Mouse (Mus musculus): ENCODE results near the gene Lamtor1.

The Lamtor1 gene

DNA sequence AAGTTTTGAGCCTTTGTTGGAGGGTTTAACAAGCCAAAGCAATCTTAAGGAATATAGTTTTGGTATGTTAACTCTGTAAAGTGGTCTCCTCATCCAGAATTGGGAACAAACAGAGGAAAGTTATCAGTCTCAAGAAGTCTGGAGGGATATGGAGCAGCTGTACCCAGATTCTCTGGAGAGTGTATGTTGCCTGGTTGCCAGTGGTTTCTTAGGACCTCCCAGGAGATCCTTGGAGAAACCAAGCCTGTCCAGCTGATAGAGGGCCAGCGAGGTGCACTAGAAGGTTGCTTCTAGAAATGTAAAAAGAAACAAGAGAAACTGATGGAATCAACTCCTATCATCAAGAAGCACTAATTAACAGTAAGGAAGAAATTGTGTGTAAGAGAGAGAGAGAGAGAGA, 45.9 kb downstream of the Lamtor1 start:
- ATAC-seq (ENCODE audit: insufficient number of reproducible peaks, low FRiP score, low TSS enrichment), result no peak

DNA sequence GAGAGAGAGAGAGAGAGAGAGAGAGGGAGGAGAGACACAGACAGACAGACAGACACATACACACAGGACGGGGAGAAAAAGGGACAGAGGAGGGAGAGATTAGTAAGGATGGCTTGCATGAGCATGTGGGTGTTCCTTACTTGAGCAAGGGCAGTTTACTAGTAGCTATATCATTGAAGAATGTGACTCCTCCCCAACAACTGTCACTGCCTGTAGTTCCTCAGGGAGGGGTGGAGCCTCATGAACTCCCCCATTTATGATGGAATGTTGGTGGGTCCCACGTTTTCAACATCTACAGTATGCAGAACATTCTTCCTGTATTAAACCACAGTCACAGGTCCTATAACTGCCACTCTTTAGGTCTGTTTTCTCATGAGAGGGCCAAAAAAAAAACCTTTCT, 46.4 kb downstream of the Lamtor1 start:
- no peak for ATAC-seq (ENCODE audit: insufficient number of reproducible peaks, low FRiP score, low TSS enrichment)

DNA sequence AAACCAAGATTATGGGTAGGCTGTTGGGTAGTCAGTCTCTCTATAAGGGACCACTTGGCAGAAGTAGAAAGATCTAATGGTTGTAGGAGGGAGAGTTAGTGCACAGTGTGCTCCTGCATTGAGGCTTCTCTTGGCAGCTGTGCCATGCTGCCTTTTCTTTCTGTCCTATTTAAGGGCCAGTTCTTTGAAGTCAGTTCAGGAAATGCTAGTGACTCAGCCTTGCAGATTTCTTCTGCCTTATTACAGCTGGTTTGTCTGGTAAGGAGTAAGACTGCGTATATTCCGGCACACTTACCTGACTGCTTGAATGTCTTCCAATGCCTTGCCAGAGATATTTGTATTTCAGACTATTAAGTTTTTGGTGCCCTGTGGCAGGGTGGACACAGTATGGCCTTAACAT, 48.5 kb downstream of the Lamtor1 start:
- ATAC-seq (ENCODE audit: insufficient number of reproducible peaks, low FRiP score, low TSS enrichment), result no peak

DNA sequence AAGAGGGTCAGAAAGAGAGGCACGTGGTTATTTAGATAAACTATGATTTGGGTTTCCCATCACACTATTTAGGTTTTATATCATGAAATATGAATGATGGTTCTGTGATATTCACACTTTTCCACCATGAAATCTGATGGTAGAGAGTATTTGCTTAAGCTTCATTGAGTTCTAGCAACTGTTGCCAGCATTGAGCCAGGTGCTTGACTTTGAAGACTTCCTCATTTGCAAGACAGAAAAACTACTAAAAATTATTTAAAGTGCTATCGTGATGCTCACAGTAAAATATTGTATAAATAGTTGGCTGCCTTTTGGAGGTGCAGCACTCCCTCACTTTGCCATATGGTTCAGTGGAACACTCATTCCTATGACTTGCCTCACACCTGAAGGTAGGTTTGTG, 49.6 kb downstream of the Lamtor1 start:
- no peak for ATAC-seq (ENCODE audit: insufficient number of reproducible peaks, low FRiP score, low TSS enrichment)

DNA sequence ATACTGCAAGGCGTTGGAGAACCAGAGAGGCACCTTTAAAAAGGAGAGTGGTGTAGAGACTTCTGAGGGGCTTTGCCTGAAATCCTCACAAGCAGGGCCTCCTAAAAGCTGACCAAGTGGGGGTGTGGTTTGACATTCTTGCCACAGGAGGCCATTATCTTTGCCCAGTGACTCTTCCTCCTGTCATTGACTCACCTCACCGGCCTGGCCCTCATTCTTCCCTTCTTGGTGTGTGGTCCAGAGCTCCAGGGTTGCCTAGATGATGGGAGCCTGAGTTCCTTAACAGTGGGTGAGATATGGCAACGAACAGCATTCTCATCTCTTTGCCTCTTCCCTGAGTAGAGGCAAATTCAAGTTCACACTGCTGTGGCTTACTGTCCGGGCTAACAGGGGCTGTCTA, 50.2 kb downstream of the Lamtor1 start:
- ATAC-seq (ENCODE audit: insufficient number of reproducible peaks, low FRiP score, low TSS enrichment), result no peak

DNA sequence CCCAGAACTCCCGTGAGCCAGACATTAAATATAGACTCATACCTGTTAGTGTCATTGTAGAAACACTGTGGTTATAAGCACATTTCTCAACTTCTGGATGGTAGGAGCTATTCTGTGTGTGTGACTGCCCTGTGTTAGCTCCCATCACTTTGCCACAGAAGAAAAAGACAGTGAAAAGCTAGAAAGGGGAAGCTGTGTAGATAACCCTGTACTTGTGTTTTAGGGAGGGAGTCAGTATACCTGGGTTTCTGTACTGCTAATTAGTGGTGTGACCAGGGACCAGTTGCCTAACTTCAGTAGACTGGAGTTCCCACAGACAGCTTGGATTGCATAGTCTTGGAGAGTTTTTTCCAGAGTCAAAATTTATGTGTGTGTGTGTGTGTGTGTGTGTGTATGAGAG, 50.8 kb downstream of the Lamtor1 start:
- ATAC-seq (ENCODE audit: insufficient number of reproducible peaks, low FRiP score, low TSS enrichment), result no peak

DNA sequence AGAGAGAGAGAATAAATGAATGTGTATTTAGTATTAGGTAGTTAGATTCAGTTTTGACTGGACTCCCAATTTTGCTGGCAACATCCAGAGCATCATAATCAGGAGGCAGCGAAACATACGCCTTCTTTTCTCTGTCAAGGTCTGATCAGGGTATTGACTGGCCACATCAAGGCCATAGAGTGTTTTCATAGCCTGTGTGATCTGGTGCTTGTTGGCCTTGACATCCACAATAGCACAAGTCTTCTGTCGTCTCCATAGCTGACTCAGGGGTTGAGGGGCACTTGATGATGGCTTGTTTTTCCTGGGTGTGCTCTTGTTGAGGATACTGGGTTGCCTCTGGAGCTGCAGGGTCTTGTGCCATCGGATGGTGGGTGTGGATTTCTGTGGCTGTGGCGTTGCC, 51.2 kb downstream of the Lamtor1 start:
- ATAC-seq (ENCODE audit: insufficient number of reproducible peaks, low FRiP score, low TSS enrichment), result no peak

DNA sequence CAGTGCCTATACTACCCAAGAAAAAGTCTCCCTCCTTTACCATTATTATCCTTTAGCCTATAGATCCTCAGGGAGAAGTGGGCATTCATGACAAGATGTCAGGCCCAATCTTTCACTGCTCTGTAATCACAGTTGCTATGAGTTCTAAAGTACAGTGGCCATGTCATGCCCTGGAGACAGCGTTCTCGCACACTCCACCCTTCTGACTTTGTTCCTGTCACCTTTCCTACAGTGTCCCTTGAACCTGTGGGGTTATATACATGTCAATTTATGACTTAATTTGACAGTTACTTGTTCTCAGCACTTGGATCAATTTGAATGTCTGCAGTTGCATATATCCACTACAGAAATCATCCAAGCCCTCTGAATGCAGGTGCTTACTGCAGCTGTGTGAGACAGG, 57.1 kb downstream of the Lamtor1 start:
- no peak for ATAC-seq (ENCODE audit: insufficient number of reproducible peaks, low FRiP score, low TSS enrichment)

DNA sequence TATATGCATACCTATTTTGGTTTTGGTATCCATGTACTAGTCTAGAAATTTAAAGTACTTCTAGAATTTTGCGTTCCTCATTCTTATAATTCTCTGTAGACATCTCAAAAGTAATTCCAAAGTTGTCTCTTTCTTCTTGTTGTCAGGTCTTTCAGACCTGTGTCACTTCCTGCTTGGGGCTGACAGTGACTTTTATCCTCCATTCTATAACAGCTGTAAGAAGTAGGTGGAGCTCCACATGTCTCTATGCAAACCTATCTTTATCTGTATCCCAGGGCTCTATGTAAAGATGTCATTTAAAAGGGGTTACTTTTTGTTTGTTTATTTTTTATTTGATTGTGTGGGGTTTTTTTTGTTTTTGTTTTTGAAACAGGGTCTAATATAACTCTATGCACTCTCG, 57.9 kb downstream of the Lamtor1 start:
- no peak for ATAC-seq (ENCODE audit: insufficient number of reproducible peaks, low FRiP score, low TSS enrichment)

DNA sequence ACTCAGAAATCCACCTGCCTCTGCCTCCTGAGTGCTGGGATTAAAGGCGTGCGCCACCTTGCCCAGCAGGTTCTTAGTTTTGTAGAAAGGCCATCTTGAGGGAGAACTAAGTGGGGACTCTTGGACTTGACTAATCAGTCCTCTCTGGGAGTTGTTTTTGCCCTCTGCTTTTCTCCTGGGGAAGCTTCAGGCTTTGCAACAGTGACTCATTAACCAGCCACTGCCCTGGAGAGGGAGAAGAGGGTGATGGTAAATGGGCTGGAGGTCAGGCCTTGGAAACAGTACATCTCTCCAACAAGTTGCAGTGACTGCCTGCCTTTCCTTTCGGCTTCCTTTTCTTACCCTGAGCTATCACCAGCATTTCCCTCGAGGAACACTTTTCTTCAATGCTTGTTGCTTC, 58.8 kb downstream of the Lamtor1 start:
- ATAC-seq (ENCODE audit: insufficient number of reproducible peaks, low FRiP score, low TSS enrichment), result no peak

DNA sequence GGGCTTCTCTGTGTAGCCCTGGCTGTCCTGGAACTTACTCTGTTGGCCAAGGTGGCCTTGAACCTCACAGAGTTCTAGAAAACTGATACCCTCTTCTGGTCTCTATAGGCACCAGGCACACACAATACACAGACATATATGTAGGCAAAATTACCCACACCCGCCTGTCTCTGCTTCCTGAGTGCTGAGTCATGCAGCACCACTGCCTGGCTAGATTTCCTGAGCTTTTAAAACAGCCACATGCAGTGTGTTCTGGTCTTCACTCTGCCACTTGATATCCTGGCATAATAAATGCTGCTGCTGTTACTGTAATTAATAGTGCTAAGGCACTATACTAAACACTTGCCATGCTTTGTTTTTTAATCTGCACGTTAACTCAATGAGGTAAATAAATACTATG, 59.9 kb downstream of the Lamtor1 start:
- no peak for ATAC-seq (ENCODE audit: insufficient number of reproducible peaks, low FRiP score, low TSS enrichment)

DNA sequence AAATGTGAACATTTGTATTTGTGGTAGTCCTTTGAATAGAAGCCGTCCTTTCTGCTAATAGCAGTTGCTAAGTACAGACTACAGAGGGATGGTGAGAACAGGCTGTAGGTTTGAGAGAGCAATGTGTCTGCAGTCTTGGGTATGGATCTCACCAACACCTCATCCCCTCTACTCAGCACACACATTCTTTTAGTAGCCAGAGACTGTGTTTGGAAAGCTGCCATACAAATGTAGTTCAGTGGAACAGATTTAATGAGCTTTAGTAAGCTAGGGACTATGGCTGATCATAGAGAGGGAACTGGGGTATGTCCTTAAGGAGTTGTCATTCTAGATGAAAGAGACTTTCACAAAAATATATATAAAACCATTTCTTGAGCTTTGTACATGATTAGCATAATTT, 61.6 kb downstream of the Lamtor1 start:
- no peak for ATAC-seq (ENCODE audit: insufficient number of reproducible peaks, low FRiP score, low TSS enrichment)

DNA sequence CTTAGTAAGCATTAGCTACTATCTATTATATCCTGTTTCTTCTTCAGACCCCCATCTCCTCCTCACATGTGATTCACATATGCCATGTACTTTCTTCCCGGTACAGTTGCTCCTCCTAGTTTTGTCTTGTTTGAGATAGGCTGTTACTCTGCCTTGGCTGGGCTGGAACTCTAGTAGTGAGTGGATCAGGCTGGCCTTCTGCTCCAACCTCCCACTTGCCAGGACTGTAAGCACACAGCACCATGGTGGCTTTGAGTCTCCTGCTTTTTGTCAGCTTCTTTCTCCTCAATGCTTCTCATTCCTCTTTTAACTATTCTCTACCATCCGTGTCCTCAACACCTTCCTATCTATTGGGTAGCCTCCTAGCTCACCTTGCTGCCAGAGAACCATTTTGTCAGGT, 63.0 kb downstream of the Lamtor1 start:
- ATAC-seq (ENCODE audit: insufficient number of reproducible peaks, low FRiP score, low TSS enrichment), result no peak

DNA sequence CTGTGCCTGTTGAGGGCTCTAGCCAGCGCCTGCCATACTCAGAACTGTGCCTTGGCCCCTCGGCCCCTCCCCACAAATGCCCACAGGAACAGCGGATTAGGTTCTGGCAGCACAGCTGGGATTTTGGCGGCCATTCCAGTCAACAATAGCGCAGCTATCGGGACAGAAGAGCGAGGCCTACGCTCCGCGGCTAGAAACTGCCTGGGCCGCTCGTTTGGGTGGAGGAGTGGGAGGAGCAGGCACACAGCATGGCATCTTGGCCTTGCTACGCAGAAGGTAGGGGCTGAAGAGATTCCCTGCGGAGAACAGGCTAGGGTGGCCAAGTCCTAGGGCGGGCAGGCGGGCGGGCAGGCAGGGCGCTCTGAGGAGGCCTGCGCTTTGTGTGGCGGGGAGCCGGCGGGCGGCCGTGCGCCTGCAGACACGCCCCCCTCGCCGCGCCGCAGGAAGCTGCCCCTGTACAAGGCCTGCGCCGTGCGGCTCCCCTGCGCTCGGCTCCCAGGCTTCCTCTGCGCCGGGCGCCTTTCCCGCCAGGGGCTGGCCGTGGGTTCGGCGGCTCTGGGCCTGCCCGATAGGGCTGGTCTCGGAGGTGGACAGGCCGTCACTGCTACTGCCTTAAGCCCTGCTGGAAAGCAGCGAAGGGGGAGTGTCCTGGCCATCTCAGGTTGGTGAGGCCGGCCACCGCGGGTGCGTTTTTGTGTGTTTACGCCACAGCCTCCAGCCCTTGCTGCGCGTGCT, 64.2 kb downstream of the Lamtor1 start:
- ATAC-seq (ENCODE audit: insufficient number of reproducible peaks, low FRiP score, low TSS enrichment), result peak; percentile 79

DNA sequence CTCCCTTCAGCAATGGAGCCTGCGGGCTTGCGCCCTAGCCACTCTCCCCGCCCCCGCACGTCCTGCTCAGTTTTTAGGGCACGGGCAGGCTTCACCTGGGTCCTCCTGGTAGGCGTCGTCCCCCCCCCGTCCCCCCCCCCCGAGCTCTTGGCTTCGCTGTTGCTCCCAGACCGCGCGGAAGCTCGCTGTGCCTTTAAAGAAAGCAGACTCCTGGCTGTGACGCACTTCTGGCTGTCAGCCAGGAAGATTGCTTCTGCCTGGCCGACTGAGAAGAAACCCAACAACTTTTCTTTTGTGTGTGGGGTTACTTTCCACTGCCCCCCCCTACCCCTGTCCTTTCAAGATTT, 64.7 kb downstream of the Lamtor1 start:
- ATAC-seq (ENCODE audit: insufficient number of reproducible peaks, low FRiP score, low TSS enrichment), result no peak

DNA sequence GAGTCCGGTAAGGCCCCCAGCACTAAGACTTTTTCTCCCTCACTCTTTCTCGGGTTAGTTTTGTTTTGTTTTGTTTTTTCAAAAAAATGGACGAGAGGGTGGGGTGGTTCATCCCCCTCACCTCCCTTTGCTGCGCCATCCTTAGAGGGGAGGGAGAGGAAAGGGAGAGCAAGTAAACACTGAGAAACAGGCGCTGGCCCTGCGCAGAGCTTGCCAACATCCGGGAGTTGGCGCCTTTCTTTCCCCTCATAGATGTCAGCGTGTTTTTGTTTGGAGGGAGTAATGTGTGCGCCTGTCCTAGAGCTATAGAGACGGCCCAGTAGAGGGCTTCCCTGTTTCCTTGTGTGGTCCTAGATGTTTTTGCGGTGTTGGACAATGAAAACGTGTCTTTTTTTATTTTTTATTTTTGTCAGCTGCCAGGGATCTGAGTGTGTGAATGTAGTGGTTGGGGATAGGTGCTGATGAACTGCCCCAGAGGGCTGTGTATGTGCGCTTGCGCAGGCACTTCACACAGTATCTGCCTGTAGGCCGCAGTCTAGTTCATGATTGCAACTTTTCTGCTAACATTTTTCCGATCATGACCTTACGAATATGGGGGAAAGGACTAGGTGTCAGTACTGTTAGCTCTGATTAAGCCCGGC, 65.2 kb downstream of the Lamtor1 start:
- peak; percentile 53 for ATAC-seq (ENCODE audit: insufficient number of reproducible peaks, low FRiP score, low TSS enrichment)

DNA sequence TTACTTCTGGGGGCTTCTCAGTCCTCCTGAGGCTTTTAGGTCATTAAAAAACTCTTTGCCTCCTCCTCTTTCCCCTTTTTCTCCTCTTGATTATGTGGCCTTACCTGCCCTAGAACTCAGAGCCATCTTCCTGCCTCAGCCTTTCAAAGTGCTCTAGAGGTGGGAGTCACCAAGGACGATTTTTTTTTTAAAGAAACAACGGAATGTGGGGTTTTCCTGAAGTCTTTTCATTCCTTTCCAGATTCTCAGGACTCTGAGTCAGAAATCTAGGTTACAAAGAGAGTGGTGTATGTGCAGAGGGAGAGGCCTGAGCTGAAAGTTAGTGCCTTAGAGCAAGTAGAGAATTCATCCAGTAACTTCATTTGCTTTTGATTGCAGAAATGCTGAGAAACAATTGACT, 66.0 kb downstream of the Lamtor1 start:
- no peak for ATAC-seq (ENCODE audit: insufficient number of reproducible peaks, low FRiP score, low TSS enrichment)

DNA sequence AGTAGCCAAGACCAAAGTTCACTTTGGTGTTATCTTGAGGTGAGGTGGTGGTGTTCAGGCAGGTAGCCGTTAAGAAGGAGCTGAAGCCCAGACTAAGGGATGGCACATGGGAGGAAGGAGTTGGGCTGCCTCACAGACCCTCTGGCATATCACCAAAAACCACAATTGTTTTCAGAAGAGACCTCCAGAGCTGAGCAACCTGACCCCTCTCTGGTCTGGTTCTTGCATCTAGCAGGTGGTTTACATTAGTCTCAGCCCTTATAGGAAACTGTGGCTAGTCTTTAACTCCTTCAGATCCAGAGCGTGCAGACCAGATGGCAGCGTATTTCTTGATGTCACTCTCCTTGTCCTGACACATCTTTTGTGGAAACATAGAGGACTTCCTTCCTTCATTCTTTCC, 68.0 kb downstream of the Lamtor1 start:
- ATAC-seq (ENCODE audit: insufficient number of reproducible peaks, low FRiP score, low TSS enrichment), result no peak

DNA sequence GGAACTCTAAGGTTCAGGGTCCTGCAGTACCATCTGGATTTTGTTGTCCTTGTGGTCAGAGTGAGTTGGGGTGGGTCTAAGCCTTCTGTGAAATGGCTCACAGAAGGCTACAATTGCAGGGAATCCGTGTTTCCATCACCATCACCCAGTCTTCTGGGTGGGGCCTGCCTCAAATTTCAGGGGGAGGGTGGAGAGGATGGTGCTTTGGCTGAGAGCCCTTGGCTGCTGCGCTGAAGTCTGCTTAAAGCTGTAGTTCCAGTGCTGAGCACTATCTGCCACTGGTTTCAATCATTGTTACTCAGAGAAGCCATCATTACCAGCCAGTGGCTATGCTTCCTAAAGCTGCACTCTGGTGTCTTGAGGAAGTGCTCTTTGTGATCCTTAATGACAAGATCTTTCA, 68.8 kb downstream of the Lamtor1 start:
- no peak for ATAC-seq (ENCODE audit: insufficient number of reproducible peaks, low FRiP score, low TSS enrichment)
